Mouse (Mus musculus) forebrain, embryonic 11.5 days (tissue): ENCODE measurements around the gene Cideb. TPM values are rescaled to one million over a fixed set of nuclear protein-coding genes. Genes with fewer than 3 reads are reported as not detected.

Source experiments
- ATAC-seq: fragments of 200-750 bp; cut with Nextera tagmentation; replicated peaks from 2 replicates; pipeline ENCODE4 v1.8.0; 2017; ENCODE audit warnings: moderate TSS enrichment; ENCODE audit not compliant: low FRiP score
- DNase-seq: peaks from one replicate; pipeline ENCODE4 v3.0.0-alpha.2; 2017; ENCODE audit warnings: low spot score
- H3K27ac ChIP-seq: fragments of 300-500 bp; sonication (generic); 2 replicates; pipeline ENCODE4 v1.5.1; 2014; ENCODE audit warnings: low read depth, low read length
- H3K27me3 ChIP-seq: fragments of 300-500 bp; sonication (generic); 2 replicates; pipeline ENCODE4 v1.6.1; 2014; ENCODE audit warnings: mild to moderate bottlenecking, low read length, mixed read lengths; ENCODE audit not compliant: control insufficient read depth, insufficient read depth
- H3K36me3 ChIP-seq: fragments of 300-500 bp; sonication (generic); 2 replicates; pipeline ENCODE4 v1.6.1; 2014; ENCODE audit warnings: mild to moderate bottlenecking, low read length, moderate library complexity, mixed read lengths; ENCODE audit not compliant: control insufficient read depth, insufficient read depth
- H3K4me1 ChIP-seq: fragments of 300-500 bp; sonication (generic); replicated peaks from 2 replicates; pipeline ENCODE4 v1.6.1; 2014; ENCODE audit warnings: low read length, mixed read lengths; ENCODE audit not compliant: control insufficient read depth, insufficient read depth
- H3K4me2 ChIP-seq: fragments of 300-500 bp; sonication (generic); 2 replicates; pipeline ENCODE4 v1.6.1; 2014; ENCODE audit warnings: low read depth, mild to moderate bottlenecking, low read length, moderate library complexity, mixed read lengths; ENCODE audit not compliant: severe bottlenecking
- H3K4me3 ChIP-seq: fragments of 300-500 bp; sonication (generic); 2 replicates; pipeline ENCODE4 v1.5.1; 2014; ENCODE audit warnings: low read depth, low read length
- H3K9ac ChIP-seq: fragments of 300-500 bp; sonication (generic); 2 replicates; pipeline ENCODE4 v1.6.1; 2014; ENCODE audit warnings: low read length
- H3K9me3 ChIP-seq: fragments of 300-500 bp; sonication (generic); 2 replicates; pipeline ENCODE4 v1.6.1; 2016; ENCODE audit warnings: low read length, mixed read lengths; ENCODE audit not compliant: control insufficient read depth
- WGBS: fragments of 180-500 bp; shearing (Covaris S2); extraction: QIAGEN DNeasy Blood & Tissue Kit; methylation state at CpG from one replicate; pipeline ENCODE4 v1.1.7; 2014; 5-methylcytosine and 5-hydroxymethylcytosine counted together
- polyA plus RNA-seq: library from polyadenylated mRNA; unstranded; fragments of >200 nt; fragmentation: Nextera tagmentation; extraction: Ambion mirVana; gene quantifications from 2 replicates; pipeline ENCODE4 v1.2.1, GENCODE M21; 2014

Gene Cideb
- polyA plus RNA-seq, 1 experiment from 2014 or later = not detected

DNA sequence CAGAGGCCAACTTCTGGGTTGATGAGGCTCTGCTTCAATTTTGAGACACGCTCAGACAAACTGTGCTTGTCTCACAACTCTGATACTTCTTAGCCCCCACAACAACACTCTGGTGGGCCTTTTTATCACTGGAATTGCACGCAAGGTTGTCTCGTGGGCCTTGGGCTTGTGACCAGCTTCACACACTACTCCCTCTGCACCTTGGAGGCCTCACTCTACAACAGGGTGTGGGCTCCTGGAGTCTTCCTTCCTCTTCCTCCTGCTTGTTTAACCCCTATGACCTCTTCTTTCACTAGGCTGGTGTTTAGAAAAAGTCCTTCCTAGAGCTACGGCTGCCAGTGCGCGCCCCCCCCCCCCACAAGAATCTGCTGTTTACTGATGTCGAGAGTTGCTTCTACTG lies 18.5 kb upstream of the Cideb start:
- Histone ChIP-seq H3K36me3 (no peaks in the 10 kb centered on the region), H3K27me3 (peaks cover under 1% of the 10 kb centered on the region; the same call in 1 of the 2 replicates), H3K4me2 (no peak overlapping the region), H3K4me3 (no peak overlapping the region), H3K9me3 (no peaks in the 10 kb centered on the region), H3K27ac (no peak overlapping the region), H3K4me1 (no peaks in the 10 kb centered on the region), H3K9ac (no peak overlapping the region)
- whole genome bisulfite sequencing = 80% methylated on average over 7 of the region's 7 CpGs
- ATAC-seq = no peak
- DNase-seq = no peak

DNA sequence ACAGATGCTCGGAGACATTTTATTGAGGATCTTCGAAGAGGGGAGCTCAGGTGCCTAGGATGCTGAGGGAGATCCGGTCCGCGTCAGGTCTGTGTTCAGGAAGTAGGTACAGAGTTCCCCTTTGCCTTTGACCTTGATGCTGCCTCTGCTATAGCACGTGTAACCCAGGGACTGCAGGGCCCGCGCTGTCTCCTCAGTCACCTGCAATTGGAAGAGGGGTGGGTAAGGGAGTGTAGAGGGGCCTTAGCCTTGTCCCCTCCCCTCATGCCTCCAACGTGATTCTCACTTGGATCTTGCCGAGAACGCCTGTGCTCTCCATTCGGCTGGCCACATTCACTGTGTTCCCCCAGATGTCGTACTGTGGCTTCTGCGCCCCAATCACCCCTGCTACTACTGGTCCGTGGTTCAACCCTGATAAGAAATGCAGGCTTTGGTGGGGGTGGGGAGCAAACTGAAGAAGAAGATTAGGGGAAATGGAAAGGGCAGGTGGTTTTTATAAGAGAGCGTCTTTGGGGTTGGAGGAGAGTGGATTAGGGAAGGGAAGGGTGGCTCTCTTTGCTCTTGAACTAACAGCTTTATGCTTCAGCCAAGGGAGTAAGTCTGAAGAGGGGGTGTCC lies 10.9 kb upstream of the Cideb start:
- Histone ChIP-seq H3K4me3 (no peak overlapping the region), H3K27ac (no peak overlapping the region), H3K36me3 (no peaks in the 10 kb centered on the region), H3K9ac (no peak overlapping the region), H3K4me1 (no peaks in the 10 kb centered on the region; the same call in 1 of the 2 replicates), H3K9me3 (no peaks in the 10 kb centered on the region), H3K27me3 (peaks cover 29% of the 10 kb centered on the region), H3K4me2 (no peak overlapping the region)
- WGBS = 79% methylated on average over 16 of the region's 16 CpGs
- ATAC-seq (no peak), DNase-seq (no peak)

DNA sequence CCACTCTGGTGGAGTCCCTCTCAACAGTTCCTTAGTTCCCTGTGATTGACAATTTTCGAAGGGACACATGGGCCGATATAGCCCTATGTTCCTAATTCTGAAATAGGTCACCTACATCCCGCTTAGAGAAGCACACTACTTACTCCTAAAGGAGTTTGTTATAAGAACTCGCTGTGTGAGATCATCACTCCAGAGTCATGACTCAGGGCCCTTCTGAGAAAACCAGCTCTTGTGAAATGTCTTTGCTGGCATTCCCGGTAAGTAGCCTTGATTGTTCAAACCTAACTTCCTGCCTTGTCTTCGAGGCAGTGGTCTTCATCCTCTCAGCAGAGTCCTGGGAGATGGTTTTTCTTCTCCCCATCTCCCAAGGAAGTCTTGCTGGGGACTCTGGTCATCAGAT lies 10.3 kb upstream of the Cideb start:
- no peaks in the 10 kb centered on the region for H3K9me3 ChIP-seq
- ATAC-seq = no peak
- peaks cover 35% of the 10 kb centered on the region for H3K27me3 ChIP-seq

DNA sequence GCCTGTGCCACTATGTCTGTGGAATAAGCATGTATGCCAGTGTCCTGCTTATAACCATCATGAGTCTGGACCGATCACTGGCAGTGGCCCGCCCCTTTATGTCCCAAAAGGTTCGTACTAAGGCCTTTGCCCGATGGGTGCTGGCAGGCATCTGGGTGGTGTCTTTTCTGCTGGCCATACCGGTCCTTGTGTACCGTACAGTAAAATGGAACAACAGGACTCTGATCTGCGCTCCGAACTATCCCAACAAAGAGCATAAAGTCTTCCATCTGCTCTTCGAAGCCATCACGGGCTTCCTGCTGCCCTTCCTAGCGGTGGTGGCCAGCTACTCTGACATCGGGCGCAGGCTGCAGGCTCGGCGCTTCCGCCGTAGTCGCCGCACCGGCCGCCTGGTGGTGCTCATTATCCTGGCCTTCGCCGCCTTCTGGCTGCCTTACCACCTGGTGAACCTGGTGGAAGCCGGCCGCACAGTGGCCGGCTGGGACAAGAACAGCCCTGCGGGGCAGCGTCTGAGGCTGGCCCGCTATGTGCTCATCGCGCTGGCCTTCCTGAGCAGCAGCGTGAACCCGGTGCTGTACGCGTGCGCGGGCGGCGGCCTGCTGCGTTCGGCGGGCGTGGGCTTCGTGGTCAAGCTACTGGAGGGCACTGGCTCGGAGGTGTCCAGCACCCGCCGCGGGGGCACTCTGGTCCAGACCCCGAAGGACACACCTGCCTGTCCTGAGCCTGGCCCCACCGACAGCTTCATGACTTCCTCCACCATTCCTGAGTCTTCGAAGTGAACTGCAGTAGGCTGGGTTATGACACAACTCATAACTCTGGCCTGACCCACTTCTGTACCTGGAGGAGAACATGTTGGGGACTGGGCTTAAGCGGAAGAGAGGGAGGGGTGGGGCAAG lies 9.5 kb upstream of the Cideb start:
- no peak overlapping the region for H3K27ac ChIP-seq
- 12% methylated on average over 52 of the region's 52 CpGs for WGBS
- ATAC-seq = peak; percentile 53; the same call in 1 of the 2 replicates

More for the DNA sequence above, 10.3 kb upstream of the Cideb start:
- Histone ChIP-seq H3K4me3 (no peak overlapping the region), H3K27ac (no peak overlapping the region), H3K4me1 (no peaks in the 10 kb centered on the region; the same call in 1 of the 2 replicates), H3K4me2 (no peak overlapping the region), H3K36me3 (no peaks in the 10 kb centered on the region), H3K9ac (no peak overlapping the region)
- DNase-seq = no peak
- WGBS = 85% methylated on average over 6 of the region's 6 CpGs

DNA sequence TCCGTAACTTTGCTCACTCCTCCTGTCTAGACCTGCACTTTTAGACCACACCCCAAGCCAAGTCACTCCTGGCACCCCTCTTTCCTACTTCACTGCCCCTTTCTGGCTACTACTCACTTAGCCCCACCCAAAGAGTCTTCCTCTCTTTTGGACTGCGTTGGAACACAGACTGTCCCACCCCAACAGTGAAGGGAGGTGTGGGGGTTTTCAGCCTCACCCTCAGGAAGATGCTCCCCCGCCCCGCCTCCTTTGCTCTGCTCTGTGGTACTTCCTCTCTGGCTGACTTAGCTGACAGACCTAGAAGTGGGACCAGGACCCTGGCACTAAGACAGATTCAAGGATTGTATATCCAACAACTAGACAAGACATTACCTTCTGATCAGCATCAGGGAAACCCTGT lies 7.4 kb upstream of the Cideb start, which contains the start of gene Ltb4r1:
Gene Ltb4r1 (plus strand): TSS at position 267 of the 400 bp plus-strand sequence.
- peaks cover 6% of the 10 kb centered on the region for H3K4me1 ChIP-seq
- H3K27ac ChIP-seq = no peak within 1 kb of the TSS
- ATAC-seq (no peak), DNase-seq (no peak)
- peaks cover 62% of the 10 kb centered on the region for H3K27me3 ChIP-seq
- no peaks in the 10 kb centered on the region for H3K36me3 ChIP-seq
- WGBS = 82% methylated on average over 4 of the region's 4 CpGs
- no peak within 1 kb of the TSS for H3K4me3 ChIP-seq
- no peak within 1 kb of the TSS for H3K9ac ChIP-seq
- no peak within 1 kb of the TSS for H3K4me2 ChIP-seq
- no peaks in the 10 kb centered on the region for H3K9me3 ChIP-seq

More for the DNA sequence above, 9.5 kb upstream of the Cideb start:
- Histone ChIP-seq H3K4me3 (peak overlapping the region; percentile 36), H3K9ac (peak overlapping the region; percentile 55), H3K27me3 (peaks cover 43% of the 10 kb centered on the region), H3K4me2 (peak overlapping the region; percentile 75), H3K9me3 (no peaks in the 10 kb centered on the region), H3K4me1 (no peaks in the 10 kb centered on the region; the same call in 1 of the 2 replicates), H3K36me3 (no peaks in the 10 kb centered on the region)
- DNase-seq = peak; percentile 76

DNA sequence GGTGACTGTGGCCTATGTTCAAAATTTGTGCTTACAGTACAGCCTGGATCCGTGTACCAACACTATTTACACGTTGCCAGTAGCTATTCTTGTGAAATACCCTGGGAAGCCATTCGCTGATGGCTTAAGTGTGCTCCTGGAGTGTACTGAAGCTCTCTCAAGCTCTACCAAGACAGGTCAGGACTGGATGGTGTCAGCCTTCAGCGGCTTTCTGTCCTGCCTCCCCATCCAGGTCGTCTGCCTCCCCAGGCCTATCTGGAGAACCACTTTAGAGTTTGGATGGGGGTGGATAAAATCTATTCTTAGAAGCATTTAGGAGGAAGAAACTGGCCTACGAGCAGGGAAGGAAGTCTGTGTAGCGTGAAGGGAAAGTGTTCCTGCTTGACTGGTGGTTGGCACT lies 4.9 kb upstream of the Cideb start:
- DNase-seq (no peak), ATAC-seq (no peak)
- Histone ChIP-seq H3K4me3 (no peak overlapping the region), H3K27me3 (peaks cover 57% of the 10 kb centered on the region), H3K36me3 (no peaks in the 10 kb centered on the region), H3K4me2 (no peak overlapping the region; the same call in 1 of the 2 replicates), H3K9me3 (no peaks in the 10 kb centered on the region), H3K27ac (no peak overlapping the region), H3K9ac (no peak overlapping the region), H3K4me1 (peaks cover 6% of the 10 kb centered on the region)
- WGBS = 62% methylated on average over 7 of the region's 7 CpGs

DNA sequence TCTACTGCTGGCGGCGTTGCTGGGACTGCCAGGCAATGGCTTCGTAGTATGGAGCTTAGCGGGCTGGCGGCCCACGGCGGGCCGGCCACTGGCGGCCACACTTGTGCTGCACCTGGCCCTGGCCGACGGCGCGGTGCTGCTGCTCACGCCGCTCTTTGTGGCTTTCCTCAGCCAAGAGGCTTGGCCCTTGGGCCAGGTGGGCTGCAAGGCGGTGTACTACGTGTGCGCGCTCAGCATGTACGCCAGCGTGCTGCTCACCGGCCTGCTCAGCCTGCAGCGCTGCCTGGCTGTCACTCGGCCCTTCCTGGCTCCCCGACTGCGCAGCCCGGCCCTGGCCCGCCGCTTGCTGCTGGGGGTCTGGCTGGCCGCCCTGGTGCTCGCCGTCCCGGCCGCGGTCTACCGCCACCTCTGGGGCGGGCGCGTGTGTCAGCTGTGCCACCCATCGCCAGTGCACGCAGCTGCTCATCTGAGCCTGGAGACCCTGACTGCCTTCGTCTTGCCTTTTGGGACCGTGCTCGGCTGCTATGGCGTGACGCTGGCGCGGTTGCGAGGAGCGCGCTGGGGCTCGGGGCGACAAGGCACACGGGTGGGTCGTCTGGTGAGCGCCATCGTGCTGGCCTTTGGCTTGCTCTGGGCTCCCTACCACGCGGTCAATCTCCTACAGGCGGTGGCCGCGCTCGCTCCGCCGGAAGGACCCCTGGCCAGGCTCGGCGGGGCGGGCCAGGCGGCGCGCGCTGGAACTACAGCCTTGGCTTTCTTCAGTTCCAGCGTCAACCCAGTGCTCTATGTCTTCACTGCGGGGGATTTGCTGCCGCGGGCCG lies 4.0 kb upstream of the Cideb start:
- H3K27me3 ChIP-seq = peaks cover 48% of the 10 kb centered on the region
- ATAC-seq (peak; percentile 51), DNase-seq (peak; percentile 79)
- H3K9me3 ChIP-seq = no peaks in the 10 kb centered on the region
- H3K4me1 ChIP-seq = peaks cover 6% of the 10 kb centered on the region; the same call in 1 of the 2 replicates
- H3K4me3 ChIP-seq = peak overlapping the region; percentile 47
- peak overlapping the region; percentile 65 for H3K9ac ChIP-seq
- H3K36me3 ChIP-seq = no peaks in the 10 kb centered on the region
- under 1% methylated on average over 77 of the region's 77 CpGs for WGBS
- H3K4me2 ChIP-seq = peak overlapping the region; percentile 93
- no peak overlapping the region for H3K27ac ChIP-seq

DNA sequence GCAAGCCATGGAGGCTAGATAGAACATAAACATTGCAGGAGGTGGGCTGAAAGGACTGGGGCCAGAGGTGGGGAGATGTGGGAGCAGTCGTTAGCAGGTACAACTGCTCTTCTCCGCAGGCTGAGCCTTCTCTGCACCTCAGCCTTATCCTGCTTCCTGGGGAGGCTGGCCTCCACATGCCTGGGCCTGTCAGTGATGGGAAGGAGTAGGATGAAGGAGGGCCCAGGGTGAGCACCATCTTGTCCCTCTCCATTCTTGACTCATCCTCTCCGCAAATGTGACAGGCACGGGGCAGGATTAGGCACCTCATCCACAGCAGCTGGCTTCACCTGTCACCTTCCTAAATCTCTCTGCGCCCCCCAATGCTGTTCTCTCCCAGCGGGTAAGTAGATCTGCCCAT lies 2.9 kb upstream of the Cideb start, which contains the start of gene Ltb4r2:
Gene Ltb4r2 (plus strand): TSS at position 266 of the 400 bp plus-strand sequence.
- Histone ChIP-seq H3K9ac (peak within 1 kb of the TSS; percentile 65), H3K9me3 (no peaks in the 10 kb centered on the region), H3K4me1 (peaks cover 6% of the 10 kb centered on the region; the same call in 1 of the 2 replicates), H3K36me3 (no peaks in the 10 kb centered on the region), H3K27me3 (peaks cover 41% of the 10 kb centered on the region), H3K4me2 (peak within 1 kb of the TSS; percentile 93), H3K27ac (no peak within 1 kb of the TSS), H3K4me3 (peak within 1 kb of the TSS; percentile 47)
- ATAC-seq (no peak), DNase-seq (no peak)
- WGBS = 71% methylated on average over 6 of the region's 6 CpGs
